Mouse (Mus musculus): Measurements from ENCODE around the gene Plce1.
"Not testable (repeated sequence)": the region's sequence is repeated elsewhere in the genome, so short reads cannot be mapped to it uniquely, and the experiment has no call there.

The Plce1 gene

GRCm38 (mm10) chr19:38498233-38498632 lies 17.3 kb downstream of the Plce1 start:
- DNase-seq (ENCODE audit: low spot score): no peak

- no peak for DNase-seq (ENCODE audit: low spot score)
Observed at GRCm38 (mm10) chr19:38504597-38504996, 23.7 kb downstream of the Plce1 start.

GRCm38 (mm10) chr19:38506131-38506530 lies 25.2 kb downstream of the Plce1 start:
- DNase-seq (ENCODE audit: low spot score): no peak

- DNase-seq (ENCODE audit: low spot score): no peak
Observed at GRCm38 (mm10) chr19:38507251-38507965, 26.5 kb downstream of the Plce1 start.

GRCm38 (mm10) chr19:38507966-38508625 lies 27.2 kb downstream of the Plce1 start:
- no peak for DNase-seq (ENCODE audit: low spot score)

GRCm38 (mm10) chr19:38514417-38515184 lies 33.7 kb downstream of the Plce1 start:
- DNase-seq (ENCODE audit: low spot score): no peak

- DNase-seq (ENCODE audit: low spot score): no peak
Observed at GRCm38 (mm10) chr19:38526855-38527254, 45.9 kb downstream of the Plce1 start.

- DNase-seq (ENCODE audit: low spot score): no peak
Observed at GRCm38 (mm10) chr19:38527475-38527874, 46.6 kb downstream of the Plce1 start.

- no peak for DNase-seq (ENCODE audit: low spot score)
Observed at GRCm38 (mm10) chr19:38533230-38533629, 52.3 kb downstream of the Plce1 start.

GRCm38 (mm10) chr19:38539338-38539737 lies 58.4 kb downstream of the Plce1 start:
- no peak for DNase-seq (ENCODE audit: low spot score)

- DNase-seq (ENCODE audit: low spot score): no peak
Observed at GRCm38 (mm10) chr19:38540549-38540948, 59.6 kb downstream of the Plce1 start.

GRCm38 (mm10) chr19:38549487-38550058 lies 68.7 kb downstream of the Plce1 start:
- no peak for DNase-seq (ENCODE audit: low spot score)

GRCm38 (mm10) chr19:38553551-38553950 lies 72.6 kb downstream of the Plce1 start:
- no peak for DNase-seq (ENCODE audit: low spot score)

GRCm38 (mm10) chr19:38555399-38555798 lies 74.5 kb downstream of the Plce1 start:
- DNase-seq (ENCODE audit: low spot score): no peak

GRCm38 (mm10) chr19:38558816-38559215 lies 77.9 kb downstream of the Plce1 start:
- no peak for DNase-seq (ENCODE audit: low spot score)

GRCm38 (mm10) chr19:38561887-38562286 lies 81.0 kb downstream of the Plce1 start:
- DNase-seq (ENCODE audit: low spot score): not testable (repeated sequence)

GRCm38 (mm10) chr19:38566156-38566555 lies 85.2 kb downstream of the Plce1 start:
- DNase-seq (ENCODE audit: low spot score): no peak

- no peak for DNase-seq (ENCODE audit: low spot score)
Observed at GRCm38 (mm10) chr19:38566752-38567151, 85.8 kb downstream of the Plce1 start.

- DNase-seq (ENCODE audit: low spot score): no peak
Observed at GRCm38 (mm10) chr19:38567331-38567730, 86.4 kb downstream of the Plce1 start.

- DNase-seq (ENCODE audit: low spot score): no peak
Observed at GRCm38 (mm10) chr19:38578554-38579146, 97.7 kb downstream of the Plce1 start.

- no peak for DNase-seq (ENCODE audit: low spot score)
Observed at GRCm38 (mm10) chr19:38582861-38583260, 102.0 kb downstream of the Plce1 start.

- DNase-seq (ENCODE audit: low spot score): peak; percentile 19
Observed at GRCm38 (mm10) chr19:38587559-38587958, 106.7 kb downstream of the Plce1 start.
